Mouse (Mus musculus): ENCODE data around the gene C5ar2.

Gene C5ar2

DNA sequence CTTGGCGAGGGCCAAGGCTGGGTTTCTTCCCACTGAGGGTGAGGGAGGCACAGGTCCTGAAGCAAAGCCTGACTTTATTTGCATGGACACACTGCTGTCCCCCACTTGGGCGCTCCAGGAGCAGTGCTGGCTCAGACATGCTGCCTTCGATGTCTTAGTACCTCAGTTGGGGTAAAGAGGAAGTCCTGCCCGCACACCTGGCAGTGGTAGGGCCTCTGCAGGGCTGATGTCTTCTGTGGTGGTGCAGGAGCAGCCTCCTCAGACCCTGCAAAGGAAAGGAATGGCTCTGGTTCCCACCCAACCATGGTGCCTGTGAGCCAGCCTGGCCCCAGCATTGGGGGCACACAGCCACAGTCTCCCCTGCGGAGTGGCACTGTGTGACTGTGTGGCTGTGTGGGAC lies 46.8 kb downstream of the C5ar2 start:
- peak; percentile 76 for DNase-seq

DNA sequence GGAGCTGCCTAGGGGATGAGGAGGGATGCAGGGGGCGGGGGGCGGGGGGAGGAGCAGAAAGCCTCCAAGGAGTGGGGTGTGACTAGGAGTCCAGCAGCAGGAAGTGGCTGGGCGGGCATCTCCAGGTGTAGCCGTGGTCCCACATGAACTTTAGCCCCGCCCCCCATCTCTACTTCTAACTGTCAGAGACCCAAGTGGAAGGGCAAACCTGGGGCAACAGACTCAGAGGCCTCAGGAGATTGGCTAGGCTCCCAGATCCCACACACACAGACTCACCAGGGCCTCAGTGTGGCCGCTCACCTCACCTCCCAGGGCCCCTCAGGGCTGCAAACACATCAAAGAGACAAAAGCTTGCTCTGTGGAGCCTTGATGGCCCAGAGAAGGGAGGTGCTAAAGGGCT lies 47.3 kb downstream of the C5ar2 start:
- DNase-seq = peak; percentile 66

DNA sequence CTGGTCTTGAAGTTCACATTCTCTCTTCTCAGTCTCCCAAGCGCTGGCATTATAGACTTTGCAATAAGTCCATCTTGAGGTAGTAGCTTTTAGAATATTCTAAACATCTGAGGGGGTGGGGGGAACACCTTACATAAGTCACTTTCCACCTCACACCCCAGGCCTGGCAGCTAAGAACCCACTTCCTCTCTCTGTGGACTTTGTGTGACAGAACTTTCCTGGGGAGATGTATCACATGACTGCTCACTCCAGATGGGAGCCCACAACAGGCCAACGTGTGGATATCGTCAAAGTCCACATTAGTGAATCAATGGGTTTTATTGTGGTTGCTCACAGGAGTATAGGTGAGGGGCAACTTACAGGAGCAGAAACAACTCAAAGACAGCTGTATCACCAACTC lies 50.3 kb downstream of the C5ar2 start:
- DNase-seq = peak; percentile 33

DNA sequence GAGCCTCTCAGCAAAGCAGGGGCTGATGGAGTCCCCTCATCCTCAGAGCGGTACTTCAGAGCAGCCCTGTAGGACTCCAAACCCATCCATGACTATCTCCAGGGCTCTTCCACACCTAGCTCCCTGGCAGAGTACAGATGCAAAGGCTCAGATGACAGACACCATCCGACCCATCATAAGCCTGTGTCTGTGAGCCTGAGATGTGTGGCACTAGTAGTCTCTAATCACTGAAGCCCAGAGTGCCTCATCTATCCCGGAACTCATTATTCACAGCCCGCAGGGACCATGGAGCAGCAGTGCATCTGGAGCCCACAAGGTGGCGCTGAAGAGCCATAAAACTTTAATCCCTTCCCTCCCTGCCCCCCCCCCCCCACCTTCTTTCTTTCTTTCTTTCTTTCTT lies 51.6 kb downstream of the C5ar2 start:
- peak; percentile 90 for DNase-seq

DNA sequence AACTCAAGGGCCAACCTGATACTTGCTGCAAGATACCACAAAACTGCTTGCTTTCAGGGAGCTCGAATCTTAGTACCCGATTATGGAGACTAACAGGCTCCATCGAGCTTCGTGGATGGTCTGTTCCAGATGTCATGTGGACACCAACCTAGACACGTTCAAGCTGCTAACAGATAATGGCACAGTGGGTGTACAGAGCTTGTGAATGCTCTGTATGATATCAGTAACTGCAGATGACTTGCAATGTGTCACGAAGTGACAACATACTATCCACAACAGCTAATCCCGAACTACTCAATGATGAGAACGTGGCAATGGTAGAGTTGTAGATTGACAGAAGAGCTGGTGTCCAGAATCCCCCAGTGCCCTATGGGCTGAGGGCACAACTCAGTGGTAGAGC lies 56.5 kb downstream of the C5ar2 start:
- no peak for DNase-seq
